45 mouse cellular contexts compared by ENCODE assay signal in genomic region chr2:69189222-69189621, GRCm38 (mm10). TPM values are rescaled to one million over a fixed set of nuclear protein-coding genes. Genes with fewer than 3 reads are reported as not detected.
"Had no signal": no experiment of that assay in that cellular context is flagged by ENCODE, and none has a peak within 500 bp of the region (broad histone marks: within the 10 kb centered on the region; RNA-seq: fewer than 3 reads in every experiment).

No protein-coding gene starts in this region.

- H3K4me3 ChIP-seq: heart, embryonic 10.5 days; heart, embryonic 12.5 days; heart, embryonic 13.5 days; heart, embryonic 15.5 days; hindbrain, embryonic 10.5 days; hindbrain, embryonic 12.5 days; hindbrain, embryonic 13.5 days; hindbrain, embryonic 15.5 days; intestine, embryonic 15.5 days; kidney, embryonic 15.5 days; layer of hippocampus, adult 2 months had no signal

- H3K9me3 ChIP-seq: heart, embryonic 10.5 days; heart, embryonic 13.5 days; heart, embryonic 15.5 days; hindbrain, embryonic 10.5 days; hindbrain, embryonic 12.5 days; hindbrain, embryonic 13.5 days; hindbrain, embryonic 15.5 days; intestine, embryonic 15.5 days; kidney, embryonic 15.5 days had no signal

- DNase-seq: heart, postnatal 10 days; heart, postnatal 14 days; heart, postnatal 36 days; heart, postnatal 4 days; kidney, adult 11 months; kidney, adult 18-20 months; kidney, adult 2 months; kidney, adult 8-10 months; kidney, adult 9 months; kidney, postnatal 10 days; kidney, postnatal 14 days; kidney, postnatal 25 days; kidney, postnatal 36 days; kidney, postnatal 4 days; layer of hippocampus, postnatal 36 days had no signal

- H3K27ac ChIP-seq: heart, embryonic 10.5 days; heart, embryonic 13.5 days; heart, embryonic 15.5 days; hindbrain, embryonic 10.5 days; hindbrain, embryonic 12.5 days; hindbrain, embryonic 13.5 days; hindbrain, embryonic 14.5 days; hindbrain, embryonic 15.5 days; hindbrain, postnatal 0 days; intestine, embryonic 15.5 days; kidney, embryonic 15.5 days; kidney, postnatal 0 days had no signal

- H3K4me1 ChIP-seq: heart, embryonic 10.5 days; heart, embryonic 12.5 days; heart, embryonic 13.5 days; heart, embryonic 15.5 days; hindbrain, embryonic 12.5 days; hindbrain, embryonic 13.5 days; hindbrain, embryonic 15.5 days; intestine, embryonic 15.5 days had no signal

- H3K4me2 ChIP-seq: heart, embryonic 11.5 days; heart, embryonic 12.5 days; heart, embryonic 13.5 days; heart, embryonic 15.5 days; hindbrain, embryonic 12.5 days; hindbrain, embryonic 13.5 days; hindbrain, embryonic 14.5 days; hindbrain, embryonic 15.5 days; intestine, embryonic 15.5 days; kidney, embryonic 15.5 days had no signal

- ATAC-seq: hindbrain, postnatal 0 days; inflammation-experienced regulatory T-cells, adult 6 months; intestine, embryonic 15.5 days; intestine, embryonic 16.5 days; intestine, postnatal 0 days had no signal

- H3K9ac ChIP-seq: heart, embryonic 12.5 days; heart, embryonic 15.5 days; hindbrain, embryonic 12.5 days; hindbrain, embryonic 13.5 days; hindbrain, embryonic 14.5 days; hindbrain, embryonic 15.5 days; intestine, embryonic 15.5 days; kidney, embryonic 15.5 days had no signal

- H3K27me3 ChIP-seq: heart, embryonic 12.5 days; heart, embryonic 13.5 days; heart, embryonic 15.5 days; hindbrain, embryonic 12.5 days; hindbrain, embryonic 13.5 days; hindbrain, embryonic 15.5 days; intestine, embryonic 15.5 days; kidney, embryonic 15.5 days had no signal

RNA-seq across cellular contexts. Expression of gene G6pc2, which starts 21.7 kb away (rescaled TPM):
- total RNA-seq: heart, postnatal 10 days; heart, postnatal 14 days; heart, postnatal 25 days; heart, postnatal 36 days; heart, postnatal 4 days; hematopoietic stem cell, adult 5-6 weeks; layer of hippocampus, adult 18-20 months; layer of hippocampus, adult 2 months; layer of hippocampus, adult 8-10 months; layer of hippocampus, postnatal 10 days; layer of hippocampus, postnatal 14 days; layer of hippocampus, postnatal 25 days; layer of hippocampus, postnatal 36 days; left cerebral cortex, adult 18-20 months had no signal
- polyA plus RNA-seq: heart, embryonic 10.5 days; heart, embryonic 12.5 days; heart, embryonic 13.5 days; heart, embryonic 14.5 days; heart, embryonic 15.5 days; heart, embryonic 16.5 days; heart, postnatal 0 days; hindbrain, embryonic 10.5 days; inflammation-experienced regulatory T-cells, adult 6 months; intestine, postnatal 0 days; large intestine, adult 2 months had no signal

RNA-seq across cellular contexts. Expression of gene Nostrin, which starts 53.6 kb away (rescaled TPM):
- total RNA-seq: hematopoietic stem cell, adult 5-6 weeks had no signal
